Mouse (Mus musculus) kidney, embryonic 16.5 days (tissue): ENCODE measurements around the gene Efcab3. TPM values are rescaled to one million over a fixed set of nuclear protein-coding genes. Genes with fewer than 3 reads are reported as not detected.

Experiments
- polyA plus RNA-seq: library from polyadenylated mRNA; unstranded; fragments of >200 nt; fragmentation: Nextera tagmentation; extraction: Ambion mirVana; gene quantifications from 2 replicates; pipeline ENCODE4 v1.2.1, GENCODE M21; 2015

Gene Efcab3
- polyA plus RNA-seq, 1 experiment from 2014 or later = not detected

Other genes starting within 250 kb of the Efcab3 start
- 44.7 and 45.7 TPM in 2 replicates for gene Mettl2, start 62.8 kb downstream of the Efcab3 start, polyA plus RNA-seq
- gene Gm10842, start 83.3 kb downstream of the Efcab3 start, polyA plus RNA-seq = not detected in 2 replicates
- gene Tlk2, start 115.2 kb downstream of the Efcab3 start, polyA plus RNA-seq = 14.0 and 18.4 TPM in 2 replicates
- gene Mrc2, start 229.1 kb downstream of the Efcab3 start, polyA plus RNA-seq = 20.3 and 21.3 TPM in 2 replicates